17 mouse cellular contexts compared by ENCODE assay signal in genomic region chr11:37143996-37144395, GRCm38 (mm10).
DNase-seq lines count a peak whose midpoint lies in the region; ATAC-seq and TF ChIP-seq lines count a peak whose summit lies in the region.
"Had no signal": no experiment of that assay in that cellular context is flagged by ENCODE, and none has a peak within 500 bp of the region (broad histone marks: within the 10 kb centered on the region; RNA-seq: fewer than 3 reads in every experiment).

No protein-coding gene starts in this region.

- no peaks in the 10 kb centered on the region for H3K9me3 ChIP-seq in liver, postnatal 0 days (ENCODE audit: low read length)
- no peaks in the 10 kb centered on the region for H3K9me3 ChIP-seq in liver, embryonic 12.5 days (replicated peaks)
- H3K9me3 ChIP-seq: limb, embryonic 12.5 days; midbrain, embryonic 13.5 days; stomach, embryonic 15.5 days had no signal

- no peak for TF ChIP-seq EP300 in liver, postnatal 0 days (IDR thresholded peaks at IDR 0.05; ENCODE audit: low read depth)

- DNase-seq in adrenal gland, postnatal 10 days, result peak; percentile 1
- no peak for DNase-seq in adrenal gland, adult (ENCODE audit: inconsistent age in 2 of 2, low spot score in 1 of 2)
- DNase-seq in liver, postnatal 0 days, result no peak
- peak; percentile 37 for DNase-seq in heart, postnatal 4 days
- peak; percentile 6 to 15 for DNase-seq in lung, postnatal 4 days
- DNase-seq in testis, postnatal 10 days (ENCODE audit: low spot score), result no peak
- no peak for DNase-seq in spleen, postnatal 14 days (ENCODE audit: low spot score in 2 of 2)
- DNase-seq: adrenal gland, postnatal 25 days; cerebellum, postnatal 10 days; thymus, postnatal 25 days had no signal

- H3K9ac ChIP-seq in liver, postnatal 0 days (replicated peaks), result no peak overlapping the region
- H3K9ac ChIP-seq in liver, embryonic 12.5 days, result no peak overlapping the region
- H3K9ac ChIP-seq: limb, embryonic 12.5 days; midbrain, embryonic 13.5 days; stomach, embryonic 15.5 days had no signal

- H3K27me3 ChIP-seq in liver, postnatal 0 days (ENCODE audit: insufficient read depth, low read length), result no peaks in the 10 kb centered on the region
- H3K27me3 ChIP-seq in liver, embryonic 12.5 days (replicated peaks), result no peaks in the 10 kb centered on the region
- H3K27me3 ChIP-seq: limb, embryonic 12.5 days; midbrain, embryonic 13.5 days; stomach, embryonic 15.5 days had no signal

- no peaks in the 10 kb centered on the region for H3K36me3 ChIP-seq in liver, postnatal 0 days (replicated peaks; ENCODE audit: insufficient read depth, low read length)
- no peaks in the 10 kb centered on the region for H3K36me3 ChIP-seq in liver, embryonic 12.5 days
- H3K36me3 ChIP-seq: limb, embryonic 12.5 days; midbrain, embryonic 13.5 days; stomach, embryonic 15.5 days had no signal

- no peak overlapping the region for H3K27ac ChIP-seq in liver, postnatal 0 days (ENCODE audit: low read depth)
- H3K27ac ChIP-seq in liver, embryonic 12.5 days, result no peak overlapping the region
- H3K27ac ChIP-seq: limb, embryonic 12.5 days; macrophage; midbrain, embryonic 13.5 days; stomach, embryonic 15.5 days had no signal

- 36% methylated on average over 6 of the region's 6 CpGs for WGBS in liver, postnatal 0 days (ENCODE audit: insufficient replicate concordance)
- WGBS in liver, embryonic 12.5 days (ENCODE audit: insufficient replicate concordance), result 52% methylated on average over 6 of the region's 6 CpGs

- no peaks in the 10 kb centered on the region for H3K4me1 ChIP-seq in liver, postnatal 0 days (ENCODE audit: insufficient read depth)
- H3K4me1 ChIP-seq in liver, embryonic 12.5 days, result no peaks in the 10 kb centered on the region
- H3K4me1 ChIP-seq: limb, embryonic 12.5 days; midbrain, embryonic 13.5 days; stomach, embryonic 15.5 days had no signal

- no peak overlapping the region for H3K4me3 ChIP-seq in liver, postnatal 0 days (ENCODE audit: low read depth, low read length)
- H3K4me3 ChIP-seq in liver, embryonic 12.5 days, result no peak overlapping the region
- H3K4me3 ChIP-seq: limb, embryonic 12.5 days; midbrain, embryonic 13.5 days; myocyte; stomach, embryonic 15.5 days had no signal

- ATAC-seq in liver, postnatal 0 days, result peak; percentile 73
- ATAC-seq in liver, embryonic 12.5 days, result no peak
- ATAC-seq: hindbrain, embryonic 16.5 days; midbrain, embryonic 13.5 days had no signal

- no peak overlapping the region for H3K4me2 ChIP-seq in liver, postnatal 0 days (ENCODE audit: low read depth, low read length)
- H3K4me2 ChIP-seq in liver, embryonic 12.5 days, result no peak overlapping the region
- H3K4me2 ChIP-seq: limb, embryonic 12.5 days; midbrain, embryonic 13.5 days; stomach, embryonic 15.5 days had no signal

- no peak for TF ChIP-seq CTCF in liver, postnatal 0 days (IDR thresholded peaks at IDR 0.05; ENCODE audit: low read depth)

Comparison
In these comparisons a context has a peak if more than half of its experiments do, and no peak if none do; other contexts are left out.
1. DNase-seq: peak in adrenal gland, postnatal 10 days (single experiment), heart, postnatal 4 days (single experiment) and lung, postnatal 4 days (2 of 2); none in adrenal gland, adult (0 of 2), liver, postnatal 0 days (single experiment), testis, postnatal 10 days (single experiment) and spleen, postnatal 14 days (0 of 2).